Mouse (Mus musculus): ENCODE measurements around the gene Rrp1. TPM values are rescaled to one million over a fixed set of nuclear protein-coding genes. Genes with fewer than 3 reads are reported as not detected.

Gene Rrp1
- polyA plus RNA-seq, 1 experiment from 2014 or later = 110 TPM

Small RNA genes within 50 kb of the gene (microRNA-seq; reads per million reads assigned to microRNA genes)
- not detected for gene Mir6410
- 1.0 reads per million for gene Mir6907
- gene Mir6908 = not detected

Other genes with a start within 250 kb of the Rrp1 start
- gene D10Jhu81e, start 243.3 kb downstream of the Rrp1 start, polyA plus RNA-seq (2015; fragmentation: Nextera tagmentation; extraction: Ambion mirVana) = 18.4 and 19.3 TPM in 2 replicates
- gene Pwp2, start 227.9 kb downstream of the Rrp1 start, polyA plus RNA-seq (2015; fragmentation: Nextera tagmentation; extraction: Ambion mirVana) = 10.5 and 11.4 TPM in 2 replicates
- 15.7 and 15.9 TPM in 2 replicates for gene Trappc10, start 168.4 kb downstream of the Rrp1 start, polyA plus RNA-seq (2015; fragmentation: Nextera tagmentation; extraction: Ambion mirVana)
- gene Agpat3, start 60.6 kb downstream of the Rrp1 start, polyA plus RNA-seq (2015; fragmentation: Nextera tagmentation; extraction: Ambion mirVana) = 33.1 and 46.0 TPM in 2 replicates
- 85.5 and 95.3 TPM in 2 replicates for gene Cstb, start 12.6 kb upstream of the Rrp1 start, polyA plus RNA-seq (2015; fragmentation: Nextera tagmentation; extraction: Ambion mirVana)
- gene Pdxk, start 51.9 kb upstream of the Rrp1 start, polyA plus RNA-seq (2015; fragmentation: Nextera tagmentation; extraction: Ambion mirVana) = 5.9 and 6.0 TPM in 2 replicates
- not detected in 2 replicates for gene Olfr1358, start 104.4 kb upstream of the Rrp1 start, polyA plus RNA-seq (2015; fragmentation: Nextera tagmentation; extraction: Ambion mirVana)
- 16.3 and 17.3 TPM in 2 replicates for gene Ilvbl, start 161.3 kb upstream of the Rrp1 start, polyA plus RNA-seq (2015; fragmentation: Nextera tagmentation; extraction: Ambion mirVana)
- 1.5 and 1.6 TPM in 2 replicates for gene Syde1, start 178.9 kb upstream of the Rrp1 start, polyA plus RNA-seq (2015; fragmentation: Nextera tagmentation; extraction: Ambion mirVana)
- not detected in 2 replicates for gene Olfr1357, start 205.0 kb upstream of the Rrp1 start, polyA plus RNA-seq (2015; fragmentation: Nextera tagmentation; extraction: Ambion mirVana)

All from liver, embryonic 15.5 days (tissue).